Mouse (Mus musculus): ENCODE measurements around the gene Ttll6. TPM values are rescaled to one million over a fixed set of nuclear protein-coding genes. Genes with fewer than 3 reads are reported as not detected.

The Ttll6 gene
- polyA plus RNA-seq, 2 experiments from 2014 or later, result 0.11 TPM; not detected in 1

DNA sequence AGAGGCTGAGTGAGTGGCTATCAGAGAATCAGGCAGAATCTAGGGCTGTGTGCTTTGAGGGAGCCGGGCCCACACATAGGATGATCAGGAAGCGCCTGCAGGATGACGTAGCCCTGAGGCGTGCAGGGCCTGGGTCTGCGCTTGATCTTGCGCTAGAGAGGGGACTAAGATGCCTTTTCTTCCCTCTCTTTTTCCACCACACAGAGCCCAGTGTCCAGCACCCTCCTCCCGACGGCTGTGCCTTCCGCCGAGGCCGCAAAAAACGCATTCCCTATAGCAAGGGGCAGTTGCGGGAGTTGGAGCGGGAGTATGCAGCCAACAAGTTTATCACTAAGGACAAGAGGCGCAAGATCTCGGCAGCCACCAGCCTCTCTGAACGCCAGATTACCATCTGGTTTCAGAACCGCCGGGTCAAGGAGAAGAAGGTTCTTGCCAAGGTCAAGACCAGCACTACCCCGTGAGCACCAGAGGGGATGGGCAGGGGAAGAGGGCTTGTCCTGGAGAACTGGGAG is 62.2 kb downstream of the Ttll6 start:
- no peak for ATAC-seq

DNA sequence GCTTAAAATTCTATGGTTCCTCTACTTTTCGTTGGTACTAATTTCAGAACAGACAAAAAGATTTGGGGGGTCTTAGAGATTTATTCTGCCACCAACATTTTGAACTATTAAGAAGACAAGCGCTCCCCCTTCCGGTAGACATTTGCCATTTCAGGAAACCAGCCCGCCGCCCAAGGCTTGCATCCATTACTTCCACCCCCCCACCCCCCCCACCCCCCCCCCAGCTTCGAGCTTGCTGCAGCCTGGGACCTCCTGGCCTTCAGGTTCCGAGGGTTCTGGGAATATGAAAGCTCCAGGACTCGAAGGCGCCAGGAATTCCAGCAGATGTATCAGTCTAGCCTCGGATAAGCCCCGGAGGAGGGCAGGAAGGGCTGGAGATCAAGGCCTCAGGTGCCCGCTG is 65.1 kb downstream of the Ttll6 start:
- no peak for ATAC-seq

DNA sequence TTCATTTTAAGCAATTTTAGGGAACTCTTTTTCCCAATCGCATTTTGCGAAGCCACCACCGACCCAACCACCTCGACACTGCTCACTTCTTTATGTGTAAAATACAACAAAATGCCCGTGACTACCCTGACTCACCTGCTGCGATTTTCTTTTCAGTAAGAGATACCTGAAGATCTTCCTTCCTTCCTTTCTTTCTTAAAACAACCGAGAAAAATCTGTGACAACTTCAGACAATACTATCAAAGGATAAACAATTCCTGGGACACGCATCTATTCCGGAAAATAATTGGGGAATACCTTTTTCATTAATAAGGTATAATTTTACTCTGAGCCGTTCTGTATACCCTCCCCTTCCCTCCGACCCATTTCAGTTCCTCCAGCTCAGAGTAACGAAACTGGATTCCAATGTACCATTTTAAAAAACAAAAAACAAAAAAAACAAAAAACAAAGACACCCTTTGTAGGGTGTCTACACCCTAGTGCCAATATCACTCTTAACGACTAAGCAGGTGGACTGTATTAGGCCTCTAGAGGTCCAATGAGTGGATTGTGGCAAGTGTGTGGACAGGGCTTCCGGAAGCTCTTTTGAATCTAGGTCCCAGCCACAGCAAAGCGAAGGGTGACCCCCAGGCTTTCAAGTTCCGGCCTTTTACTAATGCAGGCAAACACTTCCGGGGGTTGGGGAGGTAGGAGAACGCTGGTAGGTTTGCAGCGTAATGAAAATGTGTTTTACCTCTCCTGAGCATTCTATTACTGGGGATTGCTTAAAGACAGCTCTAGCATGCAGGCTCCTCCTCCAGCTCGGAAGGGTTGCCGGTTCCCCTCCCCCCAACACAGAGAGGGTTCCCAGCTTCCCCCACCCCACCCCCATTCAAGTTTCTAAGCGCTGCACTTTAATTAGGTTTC is 65.8 kb downstream of the Ttll6 start:
- no peak for ATAC-seq

DNA sequence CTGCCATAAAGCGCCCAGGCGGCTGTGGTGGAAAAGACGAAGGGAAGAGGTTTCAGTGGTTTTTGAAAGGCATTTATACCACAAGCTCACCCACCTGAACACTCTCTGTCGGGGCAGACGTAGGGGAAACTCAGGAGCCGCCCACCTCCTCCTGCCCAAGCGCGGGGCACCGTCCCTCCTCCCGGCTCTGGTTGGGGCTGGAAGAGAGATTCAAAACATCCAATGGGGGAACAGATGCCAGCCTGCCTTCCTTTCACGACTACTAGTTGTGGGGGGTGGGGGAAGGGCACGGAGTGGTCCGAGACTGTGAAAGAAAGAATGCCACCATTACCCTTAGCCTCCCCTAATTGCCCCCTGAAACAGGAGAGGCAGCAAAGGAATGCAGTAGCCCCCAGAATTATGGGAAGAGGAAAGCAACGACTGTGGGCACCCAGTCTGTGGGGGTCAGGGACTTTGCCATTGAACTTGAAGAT is 66.6 kb downstream of the Ttll6 start:
- no peak for ATAC-seq

DNA sequence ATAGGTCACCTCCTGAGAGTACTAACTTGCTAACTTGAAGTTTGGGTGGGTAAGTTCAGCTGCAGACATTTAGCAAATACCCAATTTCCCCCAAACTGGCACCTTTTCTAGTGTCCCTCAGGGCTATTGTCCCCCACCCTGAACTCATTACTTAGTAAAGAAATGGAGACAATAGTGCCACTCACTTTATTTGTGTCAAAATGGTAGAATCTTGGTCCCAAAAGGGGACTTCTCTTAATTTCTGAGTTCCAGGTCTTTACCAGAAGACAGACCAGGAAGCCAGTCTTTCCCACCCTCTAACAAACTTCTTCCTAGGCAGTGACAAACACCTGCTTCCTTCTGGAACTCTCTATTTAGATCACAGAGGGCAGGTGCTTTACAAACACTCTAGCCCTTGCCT is 68.2 kb downstream of the Ttll6 start:
- no peak for ATAC-seq

DNA sequence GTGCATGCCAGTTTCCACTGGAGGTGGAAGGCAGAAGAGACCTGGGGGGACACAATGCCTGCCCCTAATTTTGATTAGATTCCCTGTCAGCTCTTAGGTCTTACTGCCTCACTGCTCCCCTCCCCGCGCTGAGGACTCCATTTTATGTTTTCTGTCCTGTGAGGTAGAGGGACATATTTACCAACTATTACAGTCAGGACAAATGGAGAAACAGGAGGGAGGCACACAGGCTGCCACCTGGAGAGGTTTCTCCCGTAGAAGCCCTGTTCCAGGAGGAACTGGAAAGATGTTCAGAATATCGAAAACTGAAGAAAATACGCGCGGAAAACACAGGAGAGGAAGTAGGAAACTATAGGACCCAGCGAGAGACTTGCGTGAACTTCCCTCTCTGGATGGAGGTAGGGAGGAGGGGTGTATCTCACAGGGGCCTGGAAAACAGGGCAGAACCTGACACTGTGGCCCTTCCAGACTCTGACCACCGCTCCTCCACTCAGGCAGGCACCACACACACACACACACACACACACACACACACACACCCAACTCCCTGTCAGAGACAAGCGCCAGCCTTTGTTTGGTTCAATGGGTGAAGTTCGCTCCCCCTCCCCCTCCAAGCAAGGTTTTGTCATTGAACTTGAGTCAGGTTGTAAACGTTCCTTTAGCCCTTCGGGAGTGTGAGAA is 69.0 kb downstream of the Ttll6 start:
- no peak for ATAC-seq

DNA sequence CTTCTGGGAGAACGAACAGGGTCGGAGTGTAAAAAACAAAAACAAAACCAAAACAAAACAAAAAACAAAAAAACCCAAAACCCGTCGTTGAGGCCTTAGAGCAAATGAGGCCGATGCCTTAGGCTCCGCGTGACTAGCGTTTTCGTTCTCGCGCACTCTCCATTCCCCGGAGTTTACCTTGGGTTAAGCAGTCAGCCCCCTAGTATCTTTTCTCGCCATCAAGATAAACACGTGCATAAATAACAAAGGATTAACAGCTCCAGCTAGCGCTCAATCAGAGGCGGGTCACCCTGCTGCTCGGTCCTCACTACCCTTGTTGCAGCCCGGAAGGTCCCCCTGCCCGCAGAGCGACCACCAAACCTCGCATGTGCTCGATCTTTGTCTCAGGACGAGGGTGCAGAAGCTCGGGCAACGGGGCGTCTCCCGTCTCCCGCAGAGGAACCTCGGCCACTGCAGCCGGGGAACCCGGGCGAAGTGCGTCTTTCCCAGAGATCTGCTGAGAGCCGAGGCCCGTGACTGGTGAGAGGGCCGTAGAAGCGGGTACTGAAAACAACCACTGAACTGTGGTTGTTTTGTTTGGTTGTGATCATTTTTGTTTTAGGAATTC is 69.7 kb downstream of the Ttll6 start:
- no peak for ATAC-seq

DNA sequence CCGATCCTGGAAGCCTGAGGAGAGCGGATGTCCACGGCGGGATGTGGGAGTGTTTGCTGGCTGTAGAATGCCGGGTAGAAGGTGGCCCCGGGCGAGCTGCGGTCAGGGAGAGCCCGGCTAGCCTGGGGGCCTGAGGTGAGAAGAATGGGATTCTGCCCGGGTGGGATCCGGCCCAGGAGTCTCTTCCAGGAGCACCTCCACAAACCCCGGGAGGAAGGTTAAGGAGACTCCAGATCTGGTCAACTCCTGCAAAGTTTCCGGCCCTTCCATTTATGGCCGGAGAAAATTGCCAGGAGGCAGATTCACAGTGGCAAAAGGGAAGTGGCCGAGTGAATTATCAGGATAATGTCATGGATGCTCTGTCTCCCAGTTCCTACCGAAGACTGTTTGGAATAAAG is 70.2 kb downstream of the Ttll6 start:
- no peak for ATAC-seq

DNA sequence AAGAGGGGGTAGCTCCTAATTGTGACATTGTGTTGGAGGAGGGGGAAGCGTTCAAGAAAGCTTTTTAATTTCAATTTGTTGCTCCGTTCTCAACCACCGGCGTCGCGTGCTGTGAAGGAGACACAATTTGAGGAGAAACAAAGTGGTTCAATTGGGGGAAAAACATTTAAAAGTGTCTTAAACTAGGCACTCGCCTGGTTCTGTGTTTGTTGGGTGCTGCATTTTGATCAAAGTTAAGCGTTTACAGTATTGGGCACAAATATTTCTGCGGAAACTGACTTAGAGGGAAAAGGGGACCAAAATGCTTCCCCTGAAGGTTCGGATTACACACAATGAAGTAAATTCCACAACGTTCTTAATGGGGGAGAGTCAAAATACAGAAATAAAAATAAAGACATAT is 70.8 kb downstream of the Ttll6 start:
- no peak for ATAC-seq

DNA sequence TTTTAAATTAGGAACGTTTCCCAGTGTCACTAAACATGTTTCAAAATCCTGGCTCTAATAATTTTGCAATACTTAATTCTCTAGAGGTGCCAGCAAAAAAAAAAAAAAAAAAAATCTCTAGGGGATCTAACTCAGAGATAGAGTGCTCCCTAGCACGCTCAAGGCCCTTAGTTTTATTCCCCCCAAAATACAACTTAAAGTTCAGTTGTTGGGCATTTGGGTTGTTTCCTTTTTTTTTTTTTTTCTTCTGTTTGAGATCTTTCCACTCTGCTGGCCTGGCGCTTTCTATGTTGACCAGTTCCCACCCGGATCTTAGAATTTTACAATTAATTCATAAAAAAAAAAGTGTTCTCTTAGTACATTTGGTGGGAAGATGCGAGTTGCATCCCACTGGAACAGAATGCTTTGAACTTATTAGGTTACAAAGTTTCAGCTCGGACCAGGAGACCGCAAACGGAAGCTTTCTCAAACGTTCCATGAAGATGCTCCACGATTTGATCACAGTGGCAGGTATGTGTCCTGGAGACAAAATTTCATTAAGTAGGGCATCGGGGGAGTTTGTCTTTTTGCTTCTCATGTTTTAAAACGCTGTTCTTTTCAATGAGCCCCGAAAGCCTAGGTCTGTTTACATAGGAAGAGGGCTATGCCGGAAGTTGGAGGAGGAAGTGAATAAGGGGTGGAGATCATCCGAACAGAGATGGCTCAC is 72.0 kb downstream of the Ttll6 start:
- ATAC-seq, result no peak

Other genes with a start within 250 kb of the Ttll6 start
- gene B4galnt2, start 218.9 kb upstream of the Ttll6 start, polyA plus RNA-seq (2017; shearing (Covaris generic)), result under 1 TPM in 1 of 2 experiments, not detected in 1; 0.25 TPM
- under 1 TPM in 1 of 2 experiments, not detected in 1; 0.24 TPM for gene Igf2bp1, start 127.8 kb upstream of the Ttll6 start, polyA plus RNA-seq (2017; shearing (Covaris generic))
- not detected for gene Gip, start 109.2 kb upstream of the Ttll6 start, polyA plus RNA-seq (2017; shearing (Covaris generic))
- gene Snf8, start 98.9 kb upstream of the Ttll6 start, polyA plus RNA-seq (2017; shearing (Covaris generic)), result 10 to 100 TPM; 39.3 to 54.1 TPM
- gene Ube2z, start 68.4 kb upstream of the Ttll6 start, polyA plus RNA-seq (2017; shearing (Covaris generic)), result 1 to 10 TPM; 8.5 to 9.1 TPM
- 100 to 1,000 TPM; 362 to 459 TPM for gene Atp5g1, start 58.1 kb upstream of the Ttll6 start, polyA plus RNA-seq (2017; shearing (Covaris generic))
- not detected for gene Calcoco2, start 21.8 kb upstream of the Ttll6 start, polyA plus RNA-seq (2017; shearing (Covaris generic))
- gene Hoxb13, start 60.5 kb downstream of the Ttll6 start, polyA plus RNA-seq (2017; shearing (Covaris generic)), result not detected
- gene Hoxb9, start 137.7 kb downstream of the Ttll6 start, polyA plus RNA-seq (2017; shearing (Covaris generic)), result under 1 TPM in 1 of 2 experiments, not detected in 1; 0.15 TPM
- gene Hoxb8, start 148.1 kb downstream of the Ttll6 start, polyA plus RNA-seq (2017; shearing (Covaris generic)), result not detected
- gene Hoxb7, start 152.8 kb downstream of the Ttll6 start, polyA plus RNA-seq (2017; shearing (Covaris generic)), result not detected
- not detected for gene Hoxb6, start 158.7 kb downstream of the Ttll6 start, polyA plus RNA-seq (2017; shearing (Covaris generic))
- gene Hoxb5, start 169.6 kb downstream of the Ttll6 start, polyA plus RNA-seq (2017; shearing (Covaris generic)), result not detected
- 1 to 10 TPM in 1 of 2 experiments, under 1 TPM in 1; 0.98 to 1.1 TPM for gene Hoxb4, start 184.5 kb downstream of the Ttll6 start, polyA plus RNA-seq (2017; shearing (Covaris generic))
- not detected for gene Hoxb3, start 189.5 kb downstream of the Ttll6 start, polyA plus RNA-seq (2017; shearing (Covaris generic))
- gene Hoxb2, start 216.7 kb downstream of the Ttll6 start, polyA plus RNA-seq (2017; shearing (Covaris generic)), result not detected
- gene Hoxb1, start 232.0 kb downstream of the Ttll6 start, polyA plus RNA-seq (2017; shearing (Covaris generic)), result not detected